Mouse (Mus musculus) cerebellum, adult 2 months (tissue): ENCODE data around the gene Crxos.

Experiments
- CTCF ChIP-seq: fragments of 200-500 bp; IDR thresholded peaks from 2 replicates; pipeline ENCODE4 v1.5.1; 2011; ENCODE audit warnings: low read depth, mild to moderate bottlenecking, control low read depth, low read length, moderate library complexity, borderline replicate concordance; ENCODE audit not compliant: insufficient read depth
- POLR2A ChIP-seq: fragments of 200-500 bp; IDR thresholded peaks from 2 replicates; pipeline ENCODE4 v1.6.1; 2011; ENCODE audit warnings: low read length, control low read depth, borderline replicate concordance; ENCODE audit not compliant: insufficient read depth

- TF ChIP-seq CTCF (no peak), POLR2A (no peak)
Measured at GRCm38 (mm10) chr7:15906602-15907001, 24.2 kb downstream of the Crxos start.
